Comparison of ENCODE assay signal across 29 mouse cellular contexts in genomic region chr6:17488291-17488817, GRCm38 (mm10). TPM values are rescaled to one million over a fixed set of nuclear protein-coding genes. Genes with fewer than 3 reads are reported as not detected.
A peak's percentile ranks its signal among the peaks of the same experiment; 100 is the strongest.
DNase-seq lines count a peak whose midpoint lies in the region; ATAC-seq and TF ChIP-seq lines count a peak whose summit lies in the region.
"Had no signal": no experiment of that assay in that cellular context is flagged by ENCODE, and none has a peak within 500 bp of the region (broad histone marks: within the 10 kb centered on the region; RNA-seq: fewer than 3 reads in every experiment).

No protein-coding gene starts in this region.

- DNase-seq in liver, adult 2 months (ENCODE audit: extremely low read depth, low read depth, low spot score) = peak; percentile 83
- no peak for DNase-seq in lung, postnatal 0 days (ENCODE audit: low spot score)
- DNase-seq in lung, adult 2 months = no peak
- DNase-seq: adrenal gland, adult 2 months; adrenal gland, postnatal 14 days; cerebellum, adult 11 months; cerebellum, adult 2 months; cerebellum, adult 9-11 months; cerebellum, postnatal 25 days; embryo, embryonic 11 days; gastrocnemius, postnatal 25 days; heart, adult 18-20 months; heart, postnatal 10 days; heart, postnatal 36 days had no signal

- peaks cover 35% of the 10 kb centered on the region for H3K4me1 ChIP-seq in liver, adult 2 months (ENCODE audit: control insufficient read depth, insufficient read depth, low read length)
- H3K4me1 ChIP-seq in liver, embryonic 12.5 days = no peaks in the 10 kb centered on the region
- no peaks in the 10 kb centered on the region for H3K4me1 ChIP-seq in lung, postnatal 0 days (ENCODE audit: insufficient read depth, low read depth, low read length)
- H3K4me1 ChIP-seq in lung, adult 2 months (ENCODE audit: control insufficient read depth, insufficient read depth, low read length) = no peaks in the 10 kb centered on the region
- no peaks in the 10 kb centered on the region for H3K4me1 ChIP-seq in intestine, embryonic 15.5 days (replicated peaks)
- H3K4me1 ChIP-seq in intestine, embryonic 16.5 days (ENCODE audit: control insufficient read depth, insufficient read depth, low read length) = peaks cover 3% of the 10 kb centered on the region; the same call in 1 of the 2 replicates
- no peaks in the 10 kb centered on the region for H3K4me1 ChIP-seq in midbrain, embryonic 15.5 days
- H3K4me1 ChIP-seq: embryonic facial prominence, embryonic 10.5 days; embryonic facial prominence, embryonic 13.5 days; forebrain, embryonic 12.5 days; forebrain, embryonic 15.5 days; hindbrain, embryonic 10.5 days; hindbrain, embryonic 13.5 days had no signal

- H3K4me3 ChIP-seq in liver, adult 2 months (ENCODE audit: insufficient read depth, low read depth, low read length) = no peak overlapping the region
- no peak overlapping the region for H3K4me3 ChIP-seq in liver, embryonic 12.5 days
- H3K4me3 ChIP-seq in lung, postnatal 0 days (ENCODE audit: low read depth, low read length) = no peak overlapping the region
- H3K4me3 ChIP-seq in lung, adult 2 months (replicated peaks; ENCODE audit: extremely low read depth, low read depth, low read length) = no peak overlapping the region
- no peak overlapping the region for H3K4me3 ChIP-seq in intestine, embryonic 15.5 days (replicated peaks)
- H3K4me3 ChIP-seq in intestine, embryonic 16.5 days (ENCODE audit: low read length) = no peak overlapping the region
- no peak overlapping the region for H3K4me3 ChIP-seq in midbrain, embryonic 15.5 days
- H3K4me3 ChIP-seq: embryonic facial prominence, embryonic 10.5 days; embryonic facial prominence, embryonic 13.5 days; erythroblast, embryonic 14.5 days; forebrain, embryonic 12.5 days; forebrain, embryonic 15.5 days; heart, embryonic 12.5 days; heart, embryonic 15.5 days; hindbrain, embryonic 10.5 days; hindbrain, embryonic 13.5 days had no signal

- ATAC-seq in liver, embryonic 12.5 days = no peak
- peak; percentile 30; the same call in 1 of the 2 replicates for ATAC-seq in lung, postnatal 0 days
- ATAC-seq in intestine, embryonic 15.5 days = peak; percentile 81
- ATAC-seq in intestine, embryonic 16.5 days = peak; percentile 93
- no peak for ATAC-seq in midbrain, embryonic 15.5 days (replicated peaks)
- ATAC-seq: CD4-positive, CD25-positive, alpha-beta regulatory T cell, adult 4 months; forebrain, embryonic 15.5 days had no signal

- H3K9ac ChIP-seq in liver, adult 2 months (ENCODE audit: low read depth, low read length) = no peak overlapping the region
- H3K9ac ChIP-seq in liver, embryonic 12.5 days = no peak overlapping the region
- no peak overlapping the region for H3K9ac ChIP-seq in lung, postnatal 0 days (replicated peaks; ENCODE audit: low read depth)
- no peak overlapping the region for H3K9ac ChIP-seq in intestine, embryonic 15.5 days
- no peak overlapping the region for H3K9ac ChIP-seq in intestine, embryonic 16.5 days (ENCODE audit: low read depth, low read length)
- no peak overlapping the region for H3K9ac ChIP-seq in midbrain, embryonic 15.5 days
- H3K9ac ChIP-seq: embryonic facial prominence, embryonic 13.5 days; forebrain, embryonic 12.5 days; forebrain, embryonic 15.5 days; heart, embryonic 12.5 days; heart, embryonic 15.5 days; hindbrain, embryonic 13.5 days had no signal

- WGBS in liver, adult 2 months = 20% methylated on average over 2 of the region's 2 CpGs
- 36% methylated on average over 2 of the region's 2 CpGs for WGBS in liver, embryonic 12.5 days (ENCODE audit: insufficient replicate concordance)
- WGBS in lung, postnatal 0 days = 32% methylated on average over 2 of the region's 2 CpGs
- 47% methylated on average over 2 of the region's 2 CpGs for WGBS in lung, adult 2 months
- WGBS in intestine, embryonic 15.5 days = 43% methylated on average over 2 of the region's 2 CpGs
- WGBS in intestine, embryonic 16.5 days = 49% methylated on average over 2 of the region's 2 CpGs
- WGBS in midbrain, embryonic 15.5 days = 80% methylated on average over 2 of the region's 2 CpGs

- TF ChIP-seq EP300 in lung, postnatal 0 days (IDR thresholded peaks at IDR 0.05) = no peak

- no peak overlapping the region for H3K4me2 ChIP-seq in liver, embryonic 12.5 days
- H3K4me2 ChIP-seq in lung, postnatal 0 days (replicated peaks; ENCODE audit: low read depth, low read length) = no peak overlapping the region
- H3K4me2 ChIP-seq in intestine, embryonic 15.5 days (replicated peaks) = no peak overlapping the region
- no peak overlapping the region for H3K4me2 ChIP-seq in intestine, embryonic 16.5 days (ENCODE audit: low read depth, low read length)
- no peak overlapping the region for H3K4me2 ChIP-seq in midbrain, embryonic 15.5 days
- H3K4me2 ChIP-seq: embryonic facial prominence, embryonic 13.5 days; forebrain, embryonic 12.5 days; forebrain, embryonic 15.5 days; heart, embryonic 12.5 days; heart, embryonic 15.5 days; hindbrain, embryonic 13.5 days had no signal

- H3K27ac ChIP-seq in liver, adult 2 months (replicated peaks; ENCODE audit: insufficient read depth, low read depth, low read length) = peak overlapping the region; percentile 42
- no peak overlapping the region for H3K27ac ChIP-seq in liver, embryonic 12.5 days
- no peak overlapping the region for H3K27ac ChIP-seq in lung, postnatal 0 days (ENCODE audit: low read length)
- H3K27ac ChIP-seq in intestine, embryonic 15.5 days = no peak overlapping the region
- H3K27ac ChIP-seq in intestine, embryonic 16.5 days (ENCODE audit: low read length) = no peak overlapping the region
- H3K27ac ChIP-seq in midbrain, embryonic 15.5 days = no peak overlapping the region
- H3K27ac ChIP-seq: embryonic facial prominence, embryonic 10.5 days; embryonic facial prominence, embryonic 13.5 days; forebrain, embryonic 12.5 days; forebrain, embryonic 15.5 days; heart, embryonic 15.5 days; hindbrain, embryonic 10.5 days; hindbrain, embryonic 13.5 days had no signal

- H3K36me3 ChIP-seq in liver, adult 2 months (ENCODE audit: control insufficient read depth, insufficient read depth, low read length) = peaks cover 5% of the 10 kb centered on the region; the same call in 1 of the 2 replicates
- H3K36me3 ChIP-seq in liver, embryonic 12.5 days = no peaks in the 10 kb centered on the region
- H3K36me3 ChIP-seq in lung, postnatal 0 days (ENCODE audit: insufficient read depth, low read length) = no peaks in the 10 kb centered on the region
- no peaks in the 10 kb centered on the region for H3K36me3 ChIP-seq in intestine, embryonic 15.5 days
- H3K36me3 ChIP-seq in intestine, embryonic 16.5 days (ENCODE audit: control insufficient read depth, insufficient read depth, low read length) = no peaks in the 10 kb centered on the region
- H3K36me3 ChIP-seq in midbrain, embryonic 15.5 days (replicated peaks) = no peaks in the 10 kb centered on the region
- H3K36me3 ChIP-seq: embryonic facial prominence, embryonic 10.5 days; embryonic facial prominence, embryonic 13.5 days; forebrain, embryonic 12.5 days; forebrain, embryonic 15.5 days; heart, embryonic 12.5 days; heart, embryonic 15.5 days; hindbrain, embryonic 10.5 days; hindbrain, embryonic 13.5 days had no signal

- TF ChIP-seq POLR2A in liver, adult 2 months (IDR thresholded peaks at IDR 0.05; ENCODE audit: extremely low read depth, insufficient read depth, low read length) = no peak
- TF ChIP-seq POLR2A in lung, adult 2 months (IDR thresholded peaks at IDR 0.05; ENCODE audit: borderline replicate concordance, extremely low read depth, low read depth, low read length) = no peak

- peaks cover 13% of the 10 kb centered on the region for H3K79me2 ChIP-seq in liver, adult 2 months (ENCODE audit: control insufficient read depth, insufficient read depth, low read length)

- no peak for TF ChIP-seq CTCF in liver, adult 2 months (IDR thresholded peaks at IDR 0.05; ENCODE audit: low read depth, low read length)
- no peak for TF ChIP-seq CTCF in lung, postnatal 0 days (IDR thresholded peaks at IDR 0.05)
- TF ChIP-seq CTCF in lung, adult 2 months (IDR thresholded peaks at IDR 0.05; ENCODE audit: insufficient read depth, low read length) = no peak

- no peaks in the 10 kb centered on the region for H3K27me3 ChIP-seq in liver, adult 2 months (ENCODE audit: control insufficient read depth, insufficient read depth, low read length)
- H3K27me3 ChIP-seq in liver, embryonic 12.5 days (replicated peaks) = no peaks in the 10 kb centered on the region
- H3K27me3 ChIP-seq in lung, postnatal 0 days (replicated peaks; ENCODE audit: insufficient read depth, low read length) = no peaks in the 10 kb centered on the region
- no peaks in the 10 kb centered on the region for H3K27me3 ChIP-seq in intestine, embryonic 15.5 days (replicated peaks)
- H3K27me3 ChIP-seq in intestine, embryonic 16.5 days (replicated peaks; ENCODE audit: control insufficient read depth, insufficient read depth, low read length) = no peaks in the 10 kb centered on the region
- H3K27me3 ChIP-seq in midbrain, embryonic 15.5 days (replicated peaks) = no peaks in the 10 kb centered on the region
- H3K27me3 ChIP-seq: embryonic facial prominence, embryonic 13.5 days; forebrain, embryonic 12.5 days; forebrain, embryonic 15.5 days; heart, embryonic 12.5 days; heart, embryonic 15.5 days; hindbrain, embryonic 13.5 days had no signal

- no peaks in the 10 kb centered on the region for H3K9me3 ChIP-seq in liver, embryonic 12.5 days (replicated peaks)
- H3K9me3 ChIP-seq in lung, postnatal 0 days (ENCODE audit: low read length) = no peaks in the 10 kb centered on the region
- no peaks in the 10 kb centered on the region for H3K9me3 ChIP-seq in intestine, embryonic 15.5 days
- no peaks in the 10 kb centered on the region for H3K9me3 ChIP-seq in intestine, embryonic 16.5 days (ENCODE audit: control insufficient read depth, low read length)
- H3K9me3 ChIP-seq in midbrain, embryonic 15.5 days = no peaks in the 10 kb centered on the region
- H3K9me3 ChIP-seq: embryonic facial prominence, embryonic 10.5 days; embryonic facial prominence, embryonic 13.5 days; forebrain, embryonic 12.5 days; forebrain, embryonic 15.5 days; heart, embryonic 12.5 days; heart, embryonic 15.5 days; hindbrain, embryonic 10.5 days; hindbrain, embryonic 13.5 days had no signal

RNA-seq across cellular contexts. Expression of gene Met, which starts 24.8 kb away (rescaled TPM):
- total RNA-seq in liver, adult 2 months (2014; rRNA removed) = 67.7 and 72.0 TPM in 2 replicates
- polyA plus RNA-seq in liver, adult 2 months (2012; rRNA removed) = 13.5 and 13.9 TPM in 2 replicates
- polyA plus RNA-seq in liver, embryonic 12.5 days (2016; fragmentation: Nextera tagmentation; extraction: Ambion mirVana) = 6.0 and 6.1 TPM in 2 replicates
- 9.3 and 9.5 TPM in 2 replicates for polyA plus RNA-seq in lung, postnatal 0 days (2015; fragmentation: Nextera tagmentation; extraction: Ambion mirVana)
- polyA plus RNA-seq in lung, adult 2 months (2012; rRNA removed) = 12.6 and 15.5 TPM in 2 replicates
- polyA plus RNA-seq in intestine, embryonic 15.5 days (2015; fragmentation: Nextera tagmentation; extraction: Ambion mirVana) = 12.2 and 13.5 TPM in 2 replicates
- 10.5 and 14.1 TPM in 2 replicates for polyA plus RNA-seq in intestine, embryonic 16.5 days (2015; fragmentation: Nextera tagmentation; extraction: Ambion mirVana)
- polyA plus RNA-seq in midbrain, embryonic 15.5 days (2015; fragmentation: Nextera tagmentation; extraction: Ambion mirVana) = 0.93 and 0.99 TPM in 2 replicates
- total RNA-seq: MEL had no signal
- polyA plus RNA-seq: erythroblast, embryonic 14.5 days had no signal

Comparison
In these comparisons a context has a peak if more than half of its experiments do, and no peak if none do; other contexts are left out.
1. ATAC-seq: peak in lung, postnatal 0 days (single experiment), intestine, embryonic 15.5 days (single experiment) and intestine, embryonic 16.5 days (single experiment); none in liver, embryonic 12.5 days (single experiment) and midbrain, embryonic 15.5 days (single experiment).